Mouse (Mus musculus) bone marrow, adult 2 months (tissue): ENCODE results near the gene 4931429L15Rik. TPM values are rescaled to one million over a fixed set of nuclear protein-coding genes. Genes with fewer than 3 reads are reported as not detected.
"Not testable (repeated sequence)": the region's sequence is repeated elsewhere in the genome, so short reads cannot be mapped to it uniquely, and the experiment has no call there.

Experiments used
- H3K27ac ChIP-seq: fragments of 200-500 bp; 2 replicates; pipeline ENCODE4 v1.5.1; 2012; ENCODE audit warnings: low read depth, mild to moderate bottlenecking, control low read depth, inconsistent platforms, low read length; ENCODE audit not compliant: control insufficient read depth, poor library complexity, insufficient read depth
- H3K4me1 ChIP-seq: fragments of 200-500 bp; 2 replicates; pipeline ENCODE4 v1.6.1; 2011; ENCODE audit warnings: low read length; ENCODE audit not compliant: control insufficient read depth, insufficient read depth
- H3K4me3 ChIP-seq: fragments of 200-500 bp; replicated peaks from 2 replicates; pipeline ENCODE3; 2011; ENCODE audit warnings: mild to moderate bottlenecking, low read depth, low read length, control low read depth; ENCODE audit not compliant: control insufficient read depth
- CTCF ChIP-seq: fragments of 200-500 bp; IDR thresholded peaks from 2 replicates; pipeline ENCODE4 v1.5.1; 2011; ENCODE audit warnings: low read length, control low read depth; ENCODE audit not compliant: control insufficient read depth, insufficient read depth
- POLR2A ChIP-seq: fragments of 200-500 bp; IDR thresholded peaks from 2 replicates; pipeline ENCODE4 v1.6.1; 2011; ENCODE audit warnings: low read depth, mild to moderate bottlenecking, control low read depth, low read length, borderline replicate concordance; ENCODE audit not compliant: control insufficient read depth
- WGBS: fragments of 180-500 bp; shearing (Covaris S2); methylation state at CpG from one replicate; pipeline ENCODE4 v1.1.7; 2018; 5-methylcytosine and 5-hydroxymethylcytosine counted together
- polyA plus RNA-seq: library from polyadenylated mRNA; stranded (reverse); fragments of >200 nt; gene quantifications from 2 replicates; pipeline ENCODE4 v1.2.4, GENCODE M21; 2011; ENCODE audit warnings: low replicate concordance; ENCODE audit not compliant: missing spikeins, insufficient read depth, insufficient read length

4931429L15Rik gene
- polyA plus RNA-seq, 1 experiment = not detected

DNA sequence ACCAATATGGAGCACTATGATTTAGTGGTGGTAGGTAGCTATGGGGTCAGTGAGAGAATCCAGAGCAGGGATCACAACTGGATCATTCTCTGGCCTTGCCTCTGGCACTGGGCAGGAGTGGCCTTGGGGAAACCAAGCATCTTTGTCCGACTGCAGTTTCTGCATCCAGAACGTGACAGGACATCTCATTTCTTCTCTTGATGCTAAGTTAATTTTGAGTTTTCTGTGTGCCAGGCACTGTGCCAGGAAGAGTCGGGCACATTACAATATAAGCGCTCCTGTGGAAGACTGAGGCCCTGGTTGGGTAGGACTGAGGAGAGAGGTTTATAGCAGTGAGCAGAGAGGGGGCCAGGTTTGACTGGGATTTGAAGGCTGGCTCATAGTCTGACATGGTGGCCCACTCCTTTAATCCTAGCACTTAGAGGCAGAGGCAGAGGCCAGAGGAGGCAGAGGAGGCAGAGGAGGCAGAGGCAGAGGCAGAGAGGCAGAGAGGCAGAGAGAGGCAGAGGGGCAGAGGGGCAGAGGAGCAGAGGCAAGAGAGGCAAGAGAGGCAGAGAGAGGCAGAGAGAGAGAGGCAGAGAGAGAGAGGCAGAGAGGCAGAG, 19.4 kb upstream of the 4931429L15Rik start:
- WGBS = 74% methylated on average over 4 of the region's 4 CpGs
- Histone ChIP-seq H3K27ac (no peak overlapping the region), H3K4me3 (no peak overlapping the region), H3K4me1 (no peaks in the 10 kb centered on the region)
- TF ChIP-seq POLR2A = no peak
- no peak for TF ChIP-seq CTCF

DNA sequence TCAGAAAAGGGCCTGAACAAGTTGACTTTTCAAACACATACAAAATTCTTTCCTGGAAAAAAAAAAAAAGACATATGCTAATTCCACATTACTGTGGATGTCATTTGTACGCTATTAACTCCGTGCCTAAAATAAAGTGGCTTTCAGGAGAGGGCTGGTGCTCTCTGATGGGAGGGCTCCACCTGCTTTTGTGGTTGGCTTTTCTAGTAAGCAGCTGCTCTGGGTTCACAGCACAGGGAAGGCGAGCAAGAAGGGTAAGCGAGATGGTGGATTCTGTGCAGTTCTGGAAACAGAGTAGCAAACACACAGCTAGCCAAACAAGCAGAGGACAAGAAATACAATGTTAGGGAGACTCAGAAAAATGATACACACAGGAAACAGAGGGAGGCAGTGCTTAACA, 18.6 kb upstream of the 4931429L15Rik start:
- Histone ChIP-seq H3K27ac (no peak overlapping the region), H3K4me1 (no peaks in the 10 kb centered on the region), H3K4me3 (no peak overlapping the region)
- 66% methylated on average over 4 of the region's 4 CpGs for WGBS
- TF ChIP-seq CTCF (no peak), POLR2A (no peak)

DNA sequence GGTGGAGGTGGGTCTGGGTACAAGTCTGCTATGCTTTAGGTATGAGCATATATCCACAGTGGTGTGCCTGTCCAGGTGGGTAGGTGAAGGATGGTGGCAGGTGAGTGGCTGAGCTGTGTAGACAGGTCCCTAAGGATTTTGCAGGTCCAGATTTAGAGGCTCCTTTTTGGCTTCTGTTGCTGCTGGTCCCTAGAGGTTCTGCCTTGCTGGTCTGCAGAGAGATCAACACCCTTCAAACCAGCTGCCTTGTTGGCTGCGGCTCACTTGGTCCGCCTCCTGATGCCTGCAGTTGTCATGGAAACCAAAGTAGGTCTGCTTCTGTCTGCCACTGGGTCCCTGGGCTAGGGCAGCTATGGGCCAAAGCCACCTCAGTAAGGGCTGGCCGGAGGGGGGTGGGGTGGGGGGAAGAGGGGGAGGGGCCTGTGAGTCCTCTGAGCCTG, 18.1 kb upstream of the 4931429L15Rik start:
- Histone ChIP-seq H3K27ac (no peak overlapping the region), H3K4me1 (no peaks in the 10 kb centered on the region), H3K4me3 (no peak overlapping the region)
- TF ChIP-seq POLR2A (no peak), CTCF (no peak)
- WGBS = 45% methylated on average over 3 of the region's 3 CpGs

DNA sequence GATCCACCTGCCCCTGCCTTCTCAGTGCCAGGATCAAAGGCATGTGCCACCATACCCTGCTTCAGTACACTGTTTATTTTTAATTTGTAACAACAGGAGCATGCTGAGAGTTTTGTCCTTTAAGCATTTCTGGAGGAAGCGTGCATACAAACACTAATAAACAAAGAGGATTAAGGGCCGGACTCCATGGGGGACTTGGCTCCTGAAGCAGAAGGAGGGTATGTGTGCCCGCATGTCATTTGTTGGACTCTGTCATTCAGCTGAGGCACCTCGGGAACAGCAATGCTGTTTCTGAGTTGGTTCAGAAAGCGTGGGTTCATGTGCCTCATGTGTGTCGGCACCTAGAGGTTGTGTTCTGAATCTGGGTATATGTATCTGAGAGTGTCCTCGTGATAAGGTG, 17.5 kb upstream of the 4931429L15Rik start:
- WGBS = 69% methylated on average over 7 of the region's 7 CpGs
- H3K27ac ChIP-seq = no peak overlapping the region

DNA sequence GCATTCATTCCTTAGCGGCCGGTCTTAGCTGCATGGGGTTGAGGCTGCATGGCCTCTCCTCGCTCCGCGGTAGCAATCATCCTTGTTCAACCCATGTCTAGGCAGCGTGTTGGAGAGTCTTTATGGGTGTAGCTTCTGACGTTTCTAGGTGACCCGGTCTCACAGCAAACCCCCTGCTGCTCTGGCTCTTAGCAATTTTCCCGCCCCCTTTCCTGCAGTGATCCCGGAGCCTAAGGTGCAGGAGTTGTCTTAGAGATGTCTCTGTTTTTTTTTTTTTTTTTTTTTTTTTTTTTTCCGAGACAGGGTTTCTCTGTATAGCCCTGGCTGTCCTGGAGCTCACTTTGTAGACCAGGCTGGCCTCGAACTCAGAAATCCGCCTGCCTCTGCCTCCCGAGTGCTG, 16.5 kb upstream of the 4931429L15Rik start:
- H3K4me1 ChIP-seq, H3K4me3 ChIP-seq, H3K27ac ChIP-seq: not testable (repeated sequence)
- 88% methylated on average over 13 of the region's 14 CpGs for WGBS

More for the DNA sequence above, 17.5 kb upstream of the 4931429L15Rik start:
- H3K4me1 ChIP-seq = no peaks in the 10 kb centered on the region
- TF ChIP-seq POLR2A = no peak
- H3K4me3 ChIP-seq = no peak overlapping the region

DNA sequence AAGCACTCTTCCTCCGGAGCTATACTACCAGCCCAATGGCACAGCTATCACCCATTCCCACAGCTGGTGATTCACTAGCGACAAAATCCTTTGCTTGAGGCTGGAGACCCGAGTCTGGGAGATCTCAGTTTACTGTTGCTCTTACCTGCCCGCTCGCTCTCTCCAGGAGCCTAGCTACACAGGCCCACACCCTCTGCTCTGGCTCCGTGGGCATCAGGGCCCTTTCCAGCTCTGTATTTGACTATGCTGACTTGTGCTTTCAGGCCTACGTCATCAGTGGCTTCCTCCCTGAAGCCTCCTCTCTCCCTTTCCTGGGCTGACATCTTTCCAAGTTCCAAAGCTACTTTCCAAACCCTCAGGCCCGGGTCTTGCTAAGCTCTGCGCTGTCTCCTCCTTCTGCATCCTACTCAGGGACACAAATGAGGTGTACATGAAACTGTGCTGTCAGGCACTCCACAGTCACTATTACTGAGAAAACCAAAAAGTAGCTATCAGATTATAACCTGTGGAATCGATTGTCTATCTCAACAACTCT, 15.7 kb upstream of the 4931429L15Rik start:
- WGBS = 72% methylated on average over 10 of the region's 10 CpGs
- no peak overlapping the region for H3K27ac ChIP-seq
- no peaks in the 10 kb centered on the region for H3K4me1 ChIP-seq
- H3K4me3 ChIP-seq = no peak overlapping the region
- TF ChIP-seq POLR2A (no peak), CTCF (no peak)

DNA sequence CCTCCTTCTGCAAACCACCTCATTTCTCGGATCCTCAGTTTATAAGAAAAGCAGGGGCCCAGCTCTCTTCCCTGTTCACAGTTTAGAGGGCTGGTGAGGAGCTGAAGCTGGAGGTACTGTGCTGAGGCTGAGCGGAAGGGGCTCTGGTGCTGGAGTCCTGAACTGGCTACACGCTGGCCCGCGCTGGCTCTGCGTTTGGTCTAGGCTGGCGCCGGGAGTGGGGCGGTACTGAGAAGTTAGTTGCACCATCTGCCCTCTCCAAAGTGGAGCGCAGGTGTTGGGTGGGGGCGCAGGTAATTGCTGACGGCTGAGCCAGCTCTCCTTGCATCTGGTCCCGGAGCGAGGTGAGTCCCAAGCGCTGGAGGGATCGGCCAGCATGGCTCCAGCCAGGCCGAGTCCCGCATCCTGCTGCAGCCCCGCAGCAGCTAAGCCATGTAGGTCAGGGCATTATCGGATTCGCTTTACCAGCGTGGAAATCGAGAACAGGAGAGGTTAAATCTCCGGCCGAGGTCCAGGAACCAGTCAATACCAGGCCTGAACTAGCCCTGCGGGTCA, 14.8 kb upstream of the 4931429L15Rik start:
- 59% methylated on average over 26 of the region's 26 CpGs for WGBS
- Histone ChIP-seq H3K4me1 (no peaks in the 10 kb centered on the region), H3K27ac (no peak overlapping the region), H3K4me3 (no peak overlapping the region)
- TF ChIP-seq CTCF = no peak
- TF ChIP-seq POLR2A = no peak

DNA sequence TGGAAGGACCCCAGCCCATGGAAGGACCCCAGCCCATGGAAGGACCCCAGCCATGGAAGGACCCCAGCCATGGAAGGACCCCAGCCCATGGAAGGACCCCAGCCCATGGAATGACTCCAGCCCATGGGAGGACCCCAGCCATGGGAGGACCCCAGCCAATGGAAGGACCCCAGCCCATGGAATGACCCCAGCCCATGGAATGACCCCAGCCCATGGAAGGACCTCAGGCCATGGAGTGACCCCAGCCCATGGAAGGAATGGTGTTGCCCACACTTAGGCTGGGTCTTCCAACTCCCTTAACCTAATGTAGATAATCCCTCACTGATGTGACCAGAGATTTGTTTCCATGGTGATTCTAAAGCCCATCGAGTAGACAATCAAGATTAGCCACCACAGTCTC, 11.5 kb upstream of the 4931429L15Rik start:
- Histone ChIP-seq H3K27ac (no peak overlapping the region), H3K4me1 (no peaks in the 10 kb centered on the region; the same call in 1 of the 2 replicates), H3K4me3 (no peak overlapping the region)
- TF ChIP-seq CTCF (no peak), POLR2A (no peak)
- WGBS = 67% methylated on average over 1 of the region's 1 CpGs

DNA sequence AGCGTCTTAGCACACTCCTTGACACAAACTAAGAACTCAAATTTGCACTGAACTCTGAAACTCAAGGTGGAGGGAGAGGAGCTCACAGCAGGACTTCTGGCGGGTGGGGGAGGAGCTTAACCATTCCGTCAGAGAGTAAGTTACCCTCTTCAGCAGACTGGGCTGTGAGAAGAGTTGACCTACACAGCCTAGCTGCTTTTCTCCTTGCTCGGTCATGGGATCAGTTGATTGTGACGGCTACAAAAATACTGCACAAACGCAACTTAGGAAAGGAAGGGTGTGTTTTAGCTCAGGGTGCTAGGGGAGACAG, 10.8 kb upstream of the 4931429L15Rik start:
- WGBS = 52% methylated on average over 6 of the region's 6 CpGs
- Histone ChIP-seq H3K4me1 (no peaks in the 10 kb centered on the region; the same call in 1 of the 2 replicates), H3K27ac (no peak overlapping the region), H3K4me3 (no peak overlapping the region)
- TF ChIP-seq POLR2A (no peak), CTCF (no peak)
